Mouse (Mus musculus) ovary, postnatal 36 days (tissue): ENCODE measurements around the gene Gstt1.

Source experiments
- DNase-seq: peaks from one replicate; pipeline ENCODE4 v3.0.0; 2022; ENCODE audit warnings: low spot score, mixed read lengths

Gstt1 gene

DNA sequence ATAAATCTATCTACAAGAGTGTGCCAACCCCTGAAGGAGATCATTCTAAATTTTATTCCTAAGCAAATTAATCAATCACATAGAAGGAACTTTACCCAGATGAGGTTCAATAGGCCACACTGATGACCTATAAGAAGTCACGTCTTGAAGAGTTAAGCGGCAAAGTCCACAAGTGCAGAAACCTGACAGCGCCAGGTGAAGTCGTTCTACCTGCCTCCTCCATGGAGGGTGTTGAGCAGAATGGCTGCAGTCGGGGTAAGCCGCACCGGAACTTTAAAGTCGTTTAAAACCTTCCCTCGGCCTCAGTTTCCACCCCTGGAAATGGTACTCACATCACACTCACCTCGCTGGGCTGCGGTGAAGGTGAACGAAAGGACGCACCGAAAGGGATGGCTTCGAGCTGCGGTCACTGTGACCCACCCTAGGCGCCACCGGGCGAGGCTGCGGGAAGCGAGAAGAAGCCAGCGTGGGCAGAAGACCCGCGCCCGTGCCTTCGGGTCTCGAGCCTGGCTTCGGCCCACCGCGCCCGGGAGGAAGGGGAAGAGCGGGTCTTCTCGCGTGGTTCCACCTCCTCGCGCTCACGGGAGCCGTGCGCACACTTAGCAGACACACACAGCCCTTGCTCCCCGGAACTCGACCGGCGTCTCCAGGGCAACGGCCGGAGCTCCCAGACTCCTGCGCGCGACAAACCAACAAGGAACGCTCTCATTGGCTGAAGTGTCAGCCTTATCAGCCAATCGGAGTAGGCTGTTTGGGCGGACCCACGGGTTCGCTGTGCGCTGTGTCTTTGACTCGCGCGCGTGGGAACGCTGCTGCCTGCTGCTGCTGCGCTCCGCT, 34.5 kb downstream of the Gstt1 start, which contains the start of gene Cabin1:
Gene Cabin1, minus strand, starts transcription at position 660 of the 837 bp plus-strand sequence.
- DNase-seq: peak; percentile 95

DNA sequence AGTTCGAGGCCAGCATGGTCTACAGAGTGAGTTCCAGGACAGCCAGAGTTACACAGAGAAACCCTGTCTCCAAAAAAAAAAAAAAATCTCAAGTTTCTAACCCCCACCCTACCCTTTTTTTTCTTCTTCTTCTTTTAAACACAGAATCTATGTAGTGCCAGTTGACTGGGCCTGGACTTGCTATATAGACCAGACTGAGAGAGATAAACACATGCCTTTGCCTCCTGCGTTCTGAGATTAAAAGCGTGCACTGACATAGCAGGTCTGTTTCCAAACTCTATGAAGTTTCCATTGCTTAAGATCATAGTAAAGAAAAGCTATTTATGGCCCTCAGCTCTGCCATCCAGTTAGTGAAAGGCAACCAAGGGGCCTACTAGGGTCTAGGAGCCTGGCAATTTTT, 36.0 kb downstream of the Gstt1 start:
- no peak for DNase-seq

DNA sequence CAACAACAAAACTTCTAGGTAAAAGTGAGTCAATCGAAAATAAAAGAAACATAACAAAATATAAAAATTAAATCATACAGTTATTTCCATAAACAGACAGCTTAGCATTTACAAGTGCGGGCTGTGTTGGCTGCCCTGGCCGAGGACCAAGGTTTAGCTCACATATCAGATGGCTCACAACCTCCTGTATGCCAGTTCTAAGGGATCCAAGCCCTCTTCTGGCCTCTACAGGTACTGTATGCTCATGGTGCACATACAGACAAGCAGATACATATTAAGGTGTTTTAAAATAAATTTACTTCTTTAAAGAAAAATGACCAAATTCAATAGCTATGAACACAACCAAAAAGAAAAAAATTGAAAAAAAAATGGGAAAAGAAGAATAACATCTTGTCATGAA, 38.1 kb downstream of the Gstt1 start:
- no peak for DNase-seq

DNA sequence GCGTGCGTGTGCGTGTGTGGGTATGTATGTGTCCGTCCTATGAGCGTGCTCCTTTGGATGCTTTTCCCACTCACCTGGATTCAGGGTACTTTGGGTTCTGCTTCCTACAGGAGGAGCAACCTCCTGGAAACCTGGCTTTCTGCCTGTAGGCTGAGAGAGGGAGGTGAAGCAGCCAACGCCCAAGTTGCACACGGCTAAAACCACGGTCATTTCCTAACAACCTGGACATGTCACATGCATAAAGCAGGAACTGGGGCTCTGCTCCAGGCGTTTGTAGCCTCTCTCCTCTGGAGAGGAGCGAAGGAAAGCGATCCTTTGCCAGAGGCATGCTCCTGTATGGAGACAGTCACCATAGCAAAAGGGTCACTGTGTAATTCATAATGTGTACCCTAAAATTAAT, 41.7 kb downstream of the Gstt1 start:
- no peak for DNase-seq

DNA sequence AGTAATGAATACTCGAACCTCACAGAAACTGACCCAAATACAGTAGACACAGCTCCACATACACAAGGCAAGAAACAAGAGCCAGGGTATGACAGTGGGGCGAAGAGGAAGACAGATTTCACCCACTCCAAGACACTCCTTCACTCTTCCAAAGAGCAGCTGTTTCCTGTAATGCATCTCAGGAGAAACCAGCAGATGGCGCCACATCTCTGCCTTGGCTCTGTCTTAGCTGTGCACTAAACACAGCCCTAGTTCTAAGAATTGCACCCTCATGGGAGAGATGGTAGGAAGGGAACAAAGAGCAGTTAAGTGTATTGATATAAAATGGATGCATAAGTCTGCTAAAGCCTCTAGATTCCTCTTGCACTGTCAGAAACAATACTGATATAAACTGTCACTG, 54.4 kb downstream of the Gstt1 start:
- DNase-seq: peak; percentile 73

DNA sequence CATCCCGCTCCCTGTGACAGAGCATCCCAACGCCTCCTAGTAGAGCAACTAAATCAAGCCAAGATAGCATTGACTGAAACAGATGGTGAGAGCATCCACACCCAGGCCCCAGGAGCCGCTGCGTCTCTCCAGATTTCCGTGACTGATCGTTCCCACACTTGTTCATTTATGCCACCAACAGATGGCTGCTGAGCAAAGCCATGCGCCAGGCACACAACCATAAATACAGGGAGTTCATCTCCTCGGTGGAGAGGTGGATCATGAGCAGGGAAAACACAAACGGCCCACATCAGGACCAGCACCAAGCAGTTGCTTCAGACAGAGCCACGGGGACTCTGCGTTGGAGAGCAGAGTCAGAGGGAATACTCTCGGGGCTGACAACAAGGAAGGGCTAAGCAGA, 55.0 kb downstream of the Gstt1 start:
- DNase-seq: no peak

DNA sequence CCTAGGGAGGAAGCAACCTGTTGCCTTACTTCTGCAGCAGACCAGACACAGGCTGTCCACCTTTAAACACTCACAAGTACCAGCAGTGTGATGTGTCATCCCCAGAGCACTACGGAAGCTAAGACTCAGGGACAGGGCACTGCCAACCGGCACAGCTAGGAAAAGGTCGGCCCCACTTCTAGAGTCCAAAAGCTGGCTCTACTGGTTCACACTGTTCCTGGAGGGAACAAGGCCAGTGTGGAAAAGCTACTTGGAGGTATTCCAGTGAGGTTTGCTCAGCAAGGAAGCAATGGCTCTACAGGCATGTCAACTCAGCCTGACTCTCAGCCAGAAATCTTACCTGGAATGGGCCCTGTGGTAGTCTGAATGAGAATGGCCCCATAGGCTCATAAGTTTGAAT, 57.5 kb downstream of the Gstt1 start:
- DNase-seq: no peak
